Mouse (Mus musculus) limb, embryonic 14.5 days (tissue): ENCODE measurements around the gene Stk24. TPM values are rescaled to one million over a fixed set of nuclear protein-coding genes. Genes with fewer than 3 reads are reported as not detected.

ENCODE experiments used
- ATAC-seq: fragments of 200-750 bp; cut with Nextera tagmentation; 2 replicates; pipeline ENCODE4 v1.8.0; 2017; ENCODE audit warnings: low read depth, moderate number of reproducible peaks, moderate TSS enrichment; ENCODE audit not compliant: low FRiP score
- DNase-seq: peaks from one replicate; pipeline ENCODE4 v3.0.0-alpha.2; 2015; ENCODE audit warnings: low spot score
- H3K27ac ChIP-seq: fragments of 300-500 bp; sonication (generic); replicated peaks from 2 replicates; pipeline ENCODE4 v1.5.1; 2014; ENCODE audit warnings: low read depth, mild to moderate bottlenecking, low read length, moderate library complexity, mixed read lengths
- H3K27me3 ChIP-seq: fragments of 300-500 bp; sonication (generic); 2 replicates; pipeline ENCODE4 v1.6.1; 2014; ENCODE audit warnings: low read length, mixed read lengths; ENCODE audit not compliant: control insufficient read depth, insufficient read depth
- H3K36me3 ChIP-seq: fragments of 300-500 bp; sonication (generic); 2 replicates; pipeline ENCODE4 v1.6.1; 2014; ENCODE audit warnings: mild to moderate bottlenecking, low read length, moderate library complexity, mixed read lengths; ENCODE audit not compliant: control insufficient read depth, insufficient read depth
- H3K4me1 ChIP-seq: fragments of 300-500 bp; sonication (generic); 2 replicates; pipeline ENCODE4 v1.6.1; 2014; ENCODE audit warnings: antibody characterized with exemption, low read length, mixed read lengths; ENCODE audit not compliant: control insufficient read depth, insufficient read depth
- H3K4me2 ChIP-seq: fragments of 300-500 bp; sonication (generic); replicated peaks from 2 replicates; pipeline ENCODE4 v1.6.1; 2014; ENCODE audit warnings: low read depth, mild to moderate bottlenecking, low read length, moderate library complexity; ENCODE audit not compliant: severe bottlenecking
- H3K4me3 ChIP-seq: fragments of 300-500 bp; sonication (generic); replicated peaks from 2 replicates; pipeline ENCODE4 v1.5.1; 2014; ENCODE audit warnings: low read length
- H3K9ac ChIP-seq: fragments of 300-500 bp; sonication (generic); 2 replicates; pipeline ENCODE4 v1.6.1; 2014; ENCODE audit warnings: mild to moderate bottlenecking, low read depth, low read length, moderate library complexity; ENCODE audit not compliant: severe bottlenecking
- H3K9me3 ChIP-seq: fragments of 300-500 bp; sonication (generic); 2 replicates; pipeline ENCODE4 v1.6.1; 2016; ENCODE audit warnings: low read length; ENCODE audit not compliant: control insufficient read depth
- POLR2A ChIP-seq: fragments of 200-500 bp; IDR thresholded peaks from 2 replicates; pipeline ENCODE4 v1.8.0; 2012; ENCODE audit warnings: inconsistent platforms, mild to moderate bottlenecking, moderate library complexity, borderline replicate concordance; ENCODE audit not compliant: insufficient read depth, insufficient read length; ENCODE audit errors: extremely low read depth
- WGBS: fragments of 180-500 bp; shearing (Covaris S2); extraction: QIAGEN DNeasy Blood & Tissue Kit; methylation state at CpG from one replicate; pipeline ENCODE4 v1.1.7; 2014; 5-methylcytosine and 5-hydroxymethylcytosine counted together
- polyA plus RNA-seq, 2 experiments: library from polyadenylated mRNA; depleted of rRNA in 1 of 2; stranded (reverse) in 1 of 2; unstranded in 1 of 2; fragments of >200 nt; fragmentation: Nextera tagmentation in 1 of 2; extraction: Ambion mirVana in 1 of 2; gene quantifications; 2 replicates each; pipeline versions ENCODE4 v1.2.1 to v1.2.3; 2012 to 2014

Stk24 gene
- polyA plus RNA-seq, 2 experiments = 37.6 to 46.7 TPM

DNA sequence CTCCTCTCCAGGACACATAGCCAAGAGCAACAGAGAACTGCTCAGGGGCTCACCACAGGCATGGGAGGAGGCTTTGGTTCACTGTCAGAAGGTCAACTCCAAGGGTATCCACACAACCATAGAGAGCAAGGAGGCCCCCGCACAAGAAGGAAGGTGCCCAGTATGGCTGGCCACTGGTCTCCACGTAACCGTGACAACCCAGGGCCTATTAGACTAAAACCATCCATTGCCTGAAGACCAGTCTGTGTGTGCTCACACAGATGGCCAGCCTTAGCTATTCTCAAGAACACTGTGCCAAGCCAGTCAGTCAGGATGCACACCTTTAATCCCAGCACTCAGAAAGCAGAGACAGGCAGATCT lies 62.5 kb downstream of the Stk24 start:
- Histone ChIP-seq H3K9me3 (no peaks in the 10 kb centered on the region), H3K4me1 (peaks cover 23% of the 10 kb centered on the region), H3K4me3 (no peak overlapping the region), H3K27ac (no peak overlapping the region), H3K9ac (no peak overlapping the region), H3K27me3 (no peaks in the 10 kb centered on the region), H3K36me3 (no peaks in the 10 kb centered on the region), H3K4me2 (no peak overlapping the region)
- WGBS = 83% methylated on average over 3 of the region's 3 CpGs
- no peak for TF ChIP-seq POLR2A
- no peak for DNase-seq
- ATAC-seq = no peak

GRCm38 (mm10) chr14:121316631-121317311 lies 63.0 kb downstream of the Stk24 start:
- no peak overlapping the region for H3K27ac ChIP-seq
- TF ChIP-seq POLR2A = no peak
- peak; percentile 20 for DNase-seq

DNA sequence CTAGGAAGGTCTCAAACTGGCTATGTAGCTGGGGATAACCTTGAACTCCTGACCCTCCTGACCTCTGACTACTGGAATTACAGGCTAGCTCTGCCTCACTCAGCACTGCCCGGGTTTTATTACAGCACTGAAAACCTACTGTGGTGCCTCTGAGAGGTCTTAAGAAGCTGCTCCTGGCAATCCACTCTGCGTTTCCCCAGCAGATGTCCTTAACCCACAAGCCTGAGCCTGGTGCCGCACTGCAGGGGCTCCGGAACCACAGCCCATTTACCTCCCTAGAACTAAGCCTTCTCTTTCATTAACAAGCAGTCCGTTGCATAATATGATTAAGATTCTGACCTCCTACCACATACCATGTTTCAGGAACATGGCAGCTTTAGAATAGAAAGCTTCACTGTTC lies 63.7 kb downstream of the Stk24 start:
- H3K36me3 ChIP-seq = no peaks in the 10 kb centered on the region
- H3K27ac ChIP-seq = no peak overlapping the region
- H3K4me1 ChIP-seq = peaks cover 29% of the 10 kb centered on the region
- no peaks in the 10 kb centered on the region for H3K27me3 ChIP-seq
- no peaks in the 10 kb centered on the region for H3K9me3 ChIP-seq
- 22% methylated on average over 5 of the region's 5 CpGs for WGBS
- DNase-seq (no peak), ATAC-seq (no peak)
- no peak overlapping the region for H3K4me2 ChIP-seq
- H3K4me3 ChIP-seq = no peak overlapping the region
- no peak for TF ChIP-seq POLR2A
- no peak overlapping the region for H3K9ac ChIP-seq

More at GRCm38 (mm10) chr14:121316631-121317311, 63.0 kb downstream of the Stk24 start:
- Histone ChIP-seq H3K27me3 (no peaks in the 10 kb centered on the region), H3K4me1 (peaks cover 26% of the 10 kb centered on the region), H3K4me2 (no peak overlapping the region), H3K4me3 (no peak overlapping the region), H3K9ac (no peak overlapping the region), H3K36me3 (no peaks in the 10 kb centered on the region), H3K9me3 (no peaks in the 10 kb centered on the region)
- peak; percentile 53 for ATAC-seq
- 64% methylated on average over 13 of the region's 13 CpGs for WGBS

DNA sequence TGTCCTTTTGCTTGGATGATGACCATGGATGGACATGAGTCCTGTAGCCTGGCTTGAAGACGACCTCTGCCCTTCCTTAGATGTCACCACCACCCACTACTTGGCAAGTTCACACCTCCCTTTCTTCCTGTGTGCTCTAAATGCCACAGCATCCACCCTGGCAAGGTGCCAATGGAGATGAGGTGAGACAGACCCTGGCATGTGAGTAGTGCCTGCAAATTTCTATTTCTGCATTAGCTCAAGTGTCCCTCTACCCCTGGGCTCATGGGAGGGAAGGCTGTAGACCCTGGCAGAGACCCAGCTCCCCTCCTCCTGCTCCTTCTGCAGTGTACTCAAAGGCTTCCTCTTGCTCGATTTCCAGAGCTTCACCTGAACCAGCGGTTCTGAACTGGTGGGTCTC lies 64.9 kb downstream of the Stk24 start:
- WGBS = 72% methylated on average over 3 of the region's 3 CpGs
- Histone ChIP-seq H3K4me2 (no peak overlapping the region), H3K27me3 (no peaks in the 10 kb centered on the region), H3K4me3 (no peak overlapping the region), H3K9ac (no peak overlapping the region), H3K9me3 (no peaks in the 10 kb centered on the region), H3K27ac (no peak overlapping the region), H3K36me3 (no peaks in the 10 kb centered on the region), H3K4me1 (peaks cover 29% of the 10 kb centered on the region)
- DNase-seq (no peak), ATAC-seq (no peak)
- no peak for TF ChIP-seq POLR2A

DNA sequence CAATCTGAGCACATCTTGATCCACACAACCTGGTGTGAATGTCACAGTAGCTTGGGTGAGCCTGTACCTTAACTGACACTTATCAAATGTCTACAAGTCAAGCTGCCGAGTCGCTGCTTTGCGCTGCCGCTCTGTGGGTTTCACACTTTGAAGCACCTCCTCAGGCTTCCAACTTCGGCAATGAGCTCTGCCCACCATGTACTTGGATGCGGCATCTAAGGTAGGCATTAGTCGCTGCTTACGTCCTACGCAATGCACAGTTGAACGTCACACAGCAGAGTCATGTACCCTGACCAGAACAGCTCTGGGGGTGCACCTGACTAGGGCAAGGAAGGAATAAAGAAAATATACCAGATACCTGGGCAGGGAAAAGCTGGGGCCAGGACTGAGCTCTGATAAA lies 66.5 kb downstream of the Stk24 start:
- 97% methylated on average over 10 of the region's 10 CpGs for WGBS
- no peak overlapping the region for H3K27ac ChIP-seq
- H3K4me1 ChIP-seq = peaks cover 29% of the 10 kb centered on the region
- no peaks in the 10 kb centered on the region for H3K9me3 ChIP-seq
- no peaks in the 10 kb centered on the region for H3K36me3 ChIP-seq
- no peak overlapping the region for H3K4me3 ChIP-seq
- TF ChIP-seq POLR2A = no peak
- DNase-seq = no peak
- no peak for ATAC-seq
- no peaks in the 10 kb centered on the region for H3K27me3 ChIP-seq
- H3K9ac ChIP-seq = no peak overlapping the region
- H3K4me2 ChIP-seq = no peak overlapping the region
